Mouse (Mus musculus) gastrocnemius, postnatal 25 days (tissue): ENCODE results near the gene Ugdh. TPM values are rescaled to one million over a fixed set of nuclear protein-coding genes. Genes with fewer than 3 reads are reported as not detected.
"Not testable (repeated sequence)": the region's sequence is repeated elsewhere in the genome, so short reads cannot be mapped to it uniquely, and the experiment has no call there.

Experiments
- DNase-seq: peaks from one replicate; pipeline ENCODE4 v3.0.0; 2022
- long read RNA-seq, 2 experiments: library from polyadenylated mRNA; stranded (forward); transcript quantifications; one replicate each; pipeline ENCODE4 v2.0.0; 2021
- total RNA-seq, 2 experiments: library from RNA; stranded (reverse); gene quantifications; 1 replicate in 1 of 2; 2 replicates in 1 of 2; pipeline ENCODE4 v1.2.3; 2021

The Ugdh gene
- 10 to 100 TPM in 1 of 2 experiments, 1 to 10 TPM in 1; 9.4 to 14.8 TPM for total RNA-seq
- long read RNA-seq, experiment 1, transcript Ugdh-201 (12 exons, 2,550 nt), result major isoform, 9 of 14 reads
- long read RNA-seq, experiment 1, partial matches to known transcripts, result 1 of 14 reads
- long read RNA-seq, experiment 1, other reads (novel, unspliced or antisense), result 4 of 14 reads
- long read RNA-seq, experiment 2, transcript Ugdh-201 (12 exons, 2,550 nt), result major isoform, 26 of 34 reads
- long read RNA-seq, experiment 2, partial matches to known transcripts, result 2 of 34 reads
- long read RNA-seq, experiment 2, other reads (novel, unspliced or antisense), result 6 of 34 reads

DNA sequence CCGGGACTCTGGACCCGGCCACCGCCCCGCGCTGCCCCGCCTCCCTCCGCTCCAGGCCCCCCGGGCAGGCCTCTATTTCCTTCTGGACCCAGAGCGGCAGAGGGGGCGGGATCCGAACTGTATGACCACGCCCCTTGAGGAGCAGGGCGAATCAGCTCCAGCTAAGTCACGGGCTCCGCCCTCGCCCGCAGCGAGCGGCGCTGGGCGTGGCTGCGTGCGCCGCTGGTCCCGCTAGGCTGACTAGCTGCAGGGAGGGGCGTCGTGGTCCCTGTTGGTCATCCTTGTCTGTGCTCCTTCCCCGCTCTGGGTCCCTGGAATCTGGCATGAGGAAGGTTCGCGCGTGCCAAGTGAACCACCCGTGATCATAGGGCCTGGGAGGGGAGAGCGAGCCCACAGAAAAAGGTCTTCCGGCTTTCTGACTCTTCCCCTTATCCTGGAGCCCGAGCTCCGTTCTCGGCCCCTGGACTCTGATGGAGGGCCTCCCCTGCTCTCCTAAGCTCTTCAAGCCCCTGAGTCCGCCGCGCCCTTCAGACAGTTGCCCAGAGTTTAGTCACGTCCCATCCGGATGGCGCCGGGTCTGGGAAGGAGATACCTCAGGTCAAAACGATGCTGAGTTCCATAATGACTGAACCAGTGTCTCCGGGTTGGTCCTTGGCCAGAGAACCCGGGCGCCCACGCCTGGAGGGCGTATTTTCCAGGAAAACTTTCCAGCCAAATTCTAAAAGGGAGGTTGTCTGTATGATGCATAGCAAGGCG is at the start of gene Ugdh:
Gene Ugdh (minus strand): TSS at position 144 of the 756 bp plus-strand sequence.
- DNase-seq, result peak; percentile 98

GRCm38 (mm10) chr5:65482996-65483395 is 47.2 kb upstream of the Ugdh start:
- no peak for DNase-seq

- DNase-seq, result no peak
These were observed 44.8 kb upstream of the Ugdh start for GRCm38 (mm10) chr5:65480511-65480910.

DNA sequence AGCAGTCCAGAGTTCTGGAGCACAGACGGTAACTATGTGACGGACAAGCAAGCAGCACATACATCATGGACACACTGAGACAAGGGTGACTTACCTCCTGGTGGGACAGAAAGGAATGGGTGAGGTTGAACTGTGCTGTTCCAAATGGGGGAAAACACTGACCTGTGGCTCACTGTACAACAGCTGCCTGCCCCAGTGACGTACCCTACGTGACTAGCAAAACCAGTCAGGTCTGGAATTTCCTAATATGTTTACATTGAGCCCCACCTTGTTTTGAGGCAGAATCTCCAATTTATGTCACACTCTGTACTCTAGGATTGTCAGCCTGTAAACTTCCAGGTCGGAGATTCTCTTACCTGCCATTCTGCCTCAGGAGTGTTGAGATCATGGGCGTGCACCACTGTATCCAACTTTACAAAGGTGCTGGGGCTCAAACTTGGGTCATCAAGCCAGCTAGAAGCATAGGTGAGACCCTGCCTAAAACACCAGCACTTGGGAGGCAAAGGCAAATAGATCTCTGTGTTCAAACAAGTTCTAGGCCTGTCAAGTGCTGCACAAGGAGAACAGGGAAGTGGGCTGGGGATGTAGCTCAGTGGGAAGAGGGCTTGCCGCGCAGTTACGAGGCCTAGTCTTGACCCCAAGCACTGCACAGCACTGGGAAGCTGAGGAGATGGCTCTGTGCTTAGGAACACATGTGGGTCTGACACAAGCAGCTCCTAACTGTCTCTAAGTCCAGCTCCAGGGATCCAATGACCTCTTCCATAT is 44.1 kb upstream of the Ugdh start:
- no peak for DNase-seq

DNA sequence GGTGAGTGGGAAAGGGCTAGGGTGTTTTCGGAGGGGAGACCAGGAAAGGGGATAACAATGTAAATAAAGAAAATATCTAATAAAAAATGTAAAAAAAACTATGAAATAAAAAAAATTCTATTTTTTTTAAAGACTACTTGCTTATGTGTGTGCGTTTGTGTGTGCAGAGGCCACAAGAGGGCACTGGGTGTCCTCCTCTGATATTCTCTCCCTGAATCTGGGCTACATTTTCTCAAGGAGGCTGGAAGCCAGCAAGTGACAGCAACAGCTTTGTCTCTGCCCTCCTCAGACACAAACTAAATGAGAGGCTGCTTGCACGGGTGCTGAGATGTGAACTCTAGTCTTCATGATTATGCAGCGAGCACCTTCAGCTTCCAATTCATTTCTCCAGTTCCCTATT is 42.5 kb upstream of the Ugdh start:
- peak; percentile 39 for DNase-seq

- DNase-seq, result not testable (repeated sequence)
These were observed 41.0 kb upstream of the Ugdh start for GRCm38 (mm10) chr5:65476739-65477138.

DNA sequence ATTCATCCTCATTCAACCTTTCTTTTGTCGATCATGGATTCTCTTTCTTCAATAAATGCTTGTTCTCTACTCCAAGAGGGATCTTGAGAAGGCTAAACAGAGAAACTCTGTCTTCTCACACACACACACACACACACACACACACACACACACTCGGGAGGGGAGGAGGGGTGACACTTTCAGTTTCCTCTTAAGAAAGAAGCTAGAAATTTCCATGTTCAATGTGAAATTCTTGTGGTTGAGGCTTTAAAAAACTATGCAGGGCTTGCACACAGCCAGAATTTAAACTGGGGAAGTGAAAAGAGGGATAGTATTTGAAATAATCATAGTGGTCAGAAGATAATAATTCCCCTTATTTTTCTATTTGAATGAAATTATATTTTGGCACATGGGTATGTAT is 40.1 kb upstream of the Ugdh start:
- no peak for DNase-seq

- DNase-seq, result no peak
These were observed 34.0 kb upstream of the Ugdh start for GRCm38 (mm10) chr5:65469766-65470165.

- no peak for DNase-seq
These were observed 31.2 kb upstream of the Ugdh start for GRCm38 (mm10) chr5:65466911-65467310.

- no peak for DNase-seq
These were observed 24.6 kb upstream of the Ugdh start for GRCm38 (mm10) chr5:65460361-65460760.

DNA sequence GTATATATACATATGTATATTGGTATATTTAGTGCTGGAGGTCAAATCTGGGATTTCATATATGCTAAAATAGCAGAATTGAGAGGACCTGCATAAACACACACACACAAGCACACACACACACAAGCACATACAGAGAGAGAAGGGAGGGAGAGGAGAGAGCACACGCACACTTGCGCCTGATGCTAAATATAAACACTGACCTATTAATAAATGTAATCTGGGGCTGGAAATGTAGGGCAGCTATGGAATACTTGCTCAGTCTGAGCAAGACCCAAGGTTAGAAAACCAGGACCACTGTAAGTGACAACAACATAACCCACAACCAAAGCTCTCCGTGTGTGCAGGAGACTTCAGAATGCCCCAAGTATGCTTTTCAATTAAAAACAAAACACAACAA is 23.7 kb upstream of the Ugdh start:
- DNase-seq, result no peak

DNA sequence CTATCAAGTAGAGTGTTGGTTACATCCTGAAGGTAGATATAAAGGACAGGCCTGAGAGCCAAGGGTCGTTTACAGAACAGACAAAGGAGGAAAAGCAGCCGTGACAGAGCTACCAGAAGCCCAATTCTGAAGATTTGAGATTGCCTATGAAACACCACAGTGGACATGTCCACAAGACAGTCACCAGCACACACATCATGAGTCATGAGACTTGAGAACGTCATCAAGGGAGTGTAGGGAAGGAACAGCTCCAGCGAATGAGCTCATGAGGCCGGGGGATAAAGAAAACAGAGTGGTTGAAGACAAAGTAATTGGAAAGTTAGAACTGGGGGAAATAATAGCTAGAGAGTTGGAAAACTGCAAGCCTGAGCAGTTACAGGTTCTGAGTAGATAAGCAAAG is 22.1 kb upstream of the Ugdh start:
- no peak for DNase-seq

DNA sequence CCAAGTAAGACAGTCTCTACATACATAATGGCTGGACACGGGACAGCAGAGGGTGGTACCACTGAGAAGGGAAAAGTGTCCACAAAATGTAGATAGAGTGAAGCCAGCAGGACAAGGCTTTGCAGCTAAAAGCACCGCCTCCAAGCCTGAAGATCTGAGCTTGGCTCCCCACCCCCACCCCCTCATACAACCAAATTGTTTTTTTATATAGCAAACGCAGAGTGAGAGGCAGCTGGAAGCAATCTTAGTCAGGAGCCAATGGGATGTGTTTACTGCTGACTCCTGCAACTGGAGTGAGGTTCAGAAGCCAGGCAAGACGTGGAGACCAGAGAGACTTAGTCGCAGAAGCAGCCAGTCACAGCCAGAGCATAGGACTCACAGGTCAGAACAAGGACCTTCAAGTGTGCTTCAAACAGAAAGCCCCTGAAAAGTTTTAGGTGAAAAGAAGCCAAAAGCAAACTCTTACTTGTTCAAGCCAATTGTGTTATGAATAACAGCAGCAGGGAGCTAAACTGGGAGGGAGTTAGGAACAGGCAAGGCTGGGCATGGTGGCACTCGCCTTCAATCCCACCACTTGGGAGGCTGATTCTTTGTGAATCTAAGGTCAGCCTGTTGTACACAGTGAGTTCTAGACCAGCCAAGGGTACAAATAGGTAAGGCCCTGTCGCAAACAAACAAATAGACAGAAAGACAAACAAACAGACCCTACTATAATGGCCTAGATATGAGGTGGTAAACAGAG is 21.5 kb upstream of the Ugdh start:
- DNase-seq, result no peak

DNA sequence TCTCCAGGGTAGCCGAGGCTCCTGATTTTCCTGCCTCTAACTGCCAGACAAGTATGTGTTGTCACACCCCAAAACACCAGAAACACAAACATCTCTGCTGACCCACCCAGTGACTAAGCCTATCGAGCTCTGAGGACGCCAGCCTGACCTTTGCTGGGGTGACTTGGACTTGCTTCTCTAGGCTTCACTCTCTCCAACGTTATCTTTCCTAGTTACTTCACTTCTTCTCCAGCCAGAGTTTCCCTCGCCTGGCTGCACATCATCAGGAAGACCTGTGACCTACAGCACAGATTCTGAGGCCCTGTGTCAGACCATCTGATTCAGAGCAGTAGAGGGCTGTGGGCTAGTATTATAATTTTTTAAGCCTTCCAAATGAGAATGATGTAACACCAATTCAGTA is 19.0 kb upstream of the Ugdh start:
- peak; percentile 68 for DNase-seq

- DNase-seq, result no peak
These were observed 13.2 kb upstream of the Ugdh start for GRCm38 (mm10) chr5:65448941-65449340.

- DNase-seq, result no peak
These were observed 12.1 kb upstream of the Ugdh start for GRCm38 (mm10) chr5:65447826-65448225.

DNA sequence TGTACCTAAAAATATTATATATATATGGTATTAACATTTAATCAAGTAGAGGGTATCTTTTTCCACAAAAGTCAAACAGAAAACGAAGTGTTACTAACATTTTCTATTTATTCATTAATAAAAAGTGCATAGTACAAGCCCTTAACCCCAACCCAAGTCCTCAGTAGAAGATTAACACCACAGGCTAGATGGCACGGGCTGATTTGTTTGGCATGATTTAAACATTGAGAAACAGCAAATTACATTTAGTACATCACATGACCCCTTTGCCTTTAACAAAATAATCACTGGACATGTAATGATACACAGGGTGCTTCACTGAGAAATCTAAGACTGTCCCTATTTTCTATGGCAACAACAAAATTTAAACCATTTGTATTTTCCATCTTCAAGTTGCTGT is 11.0 kb upstream of the Ugdh start:
- DNase-seq, result no peak

DNA sequence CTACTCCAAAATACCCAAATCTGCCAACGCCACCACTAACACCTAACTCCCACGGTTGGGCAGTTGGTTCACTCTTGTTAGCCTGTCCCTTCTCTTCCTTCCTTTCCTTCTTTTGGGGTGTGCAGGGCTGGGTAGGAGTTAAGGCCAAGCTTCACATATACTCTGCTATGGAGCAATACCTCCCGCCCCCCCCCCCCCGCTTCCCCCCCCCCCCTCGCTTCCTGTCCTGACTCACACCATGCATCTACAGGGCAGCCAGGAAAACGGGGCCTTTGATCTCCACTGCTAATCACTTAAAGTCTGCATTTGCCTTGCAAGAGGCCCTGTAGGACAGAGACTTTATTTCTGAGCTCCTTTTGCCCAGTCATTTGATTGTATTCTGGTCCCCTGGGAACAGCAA is 9.2 kb upstream of the Ugdh start:
- no peak for DNase-seq

GRCm38 (mm10) chr5:65438041-65438440 is 2.3 kb upstream of the Ugdh start:
- DNase-seq, result no peak

- DNase-seq, result no peak
These were observed 365 bp downstream of the Ugdh start for GRCm38 (mm10) chr5:65435363-65435805.

- no peak for DNase-seq
These were observed 1.0 kb downstream of the Ugdh start for GRCm38 (mm10) chr5:65434471-65435362.
